Mouse (Mus musculus): Measurements from ENCODE around the gene Mup17. TPM values are rescaled to one million over a fixed set of nuclear protein-coding genes. Genes with fewer than 3 reads are reported as not detected.

Mup17 gene
- not detected in 2 replicates for polyA plus RNA-seq (2015; fragmentation: Nextera tagmentation; extraction: Ambion mirVana)

DNA sequence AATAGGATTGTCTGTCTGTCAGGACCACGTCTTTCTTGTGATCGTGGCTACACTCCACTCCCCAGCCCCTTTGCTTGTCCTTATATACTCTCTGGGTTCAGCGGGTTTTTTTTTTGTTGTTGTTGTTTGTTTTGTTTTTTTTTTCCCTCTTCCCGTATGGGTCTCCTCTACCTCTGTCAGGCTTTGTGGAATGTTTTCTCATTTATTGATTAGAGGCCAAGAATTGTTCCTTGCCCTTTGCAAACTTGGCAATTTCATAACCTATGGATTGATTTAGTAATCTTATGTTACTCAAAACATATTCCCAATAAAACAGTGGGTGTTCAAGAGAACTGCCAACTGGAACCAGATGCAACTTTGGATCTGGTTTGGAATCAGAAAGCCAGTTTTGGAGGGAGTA, at the start of gene Mup17:
TSS of gene Mup17 (minus strand) at position 101 of the 400 bp plus-strand sequence.

Other genes starting within 250 kb of the Mup17 start
- not detected in 2 replicates for gene Mup15, start 156.1 kb downstream of the Mup17 start, polyA plus RNA-seq (2015; fragmentation: Nextera tagmentation; extraction: Ambion mirVana)
- gene Mup16, start 76.3 kb downstream of the Mup17 start, polyA plus RNA-seq (2015; fragmentation: Nextera tagmentation; extraction: Ambion mirVana) = not detected in 2 replicates
- not detected in 2 replicates for gene Mup18, start 78.3 kb upstream of the Mup17 start, polyA plus RNA-seq (2015; fragmentation: Nextera tagmentation; extraction: Ambion mirVana)
- gene Mup19, start 186.4 kb upstream of the Mup17 start, polyA plus RNA-seq (2015; fragmentation: Nextera tagmentation; extraction: Ambion mirVana) = not detected in 2 replicates
- gene Mup5, start 239.4 kb upstream of the Mup17 start, polyA plus RNA-seq (2015; fragmentation: Nextera tagmentation; extraction: Ambion mirVana) = not detected in 2 replicates